Mouse (Mus musculus) retina, postnatal 1 day (tissue): Measurements from ENCODE around the gene Khdrbs2.

Experiments used
- DNase-seq: peaks from one replicate; pipeline ENCODE4 v3.0.0-alpha.2; 2012

Khdrbs2 gene

GRCm38 (mm10) chr1:32172506-32173239 lies at the start of gene Khdrbs2:
Gene Khdrbs2, plus strand, starts transcription at chr1:32172714.
- DNase-seq, result peak; percentile 97

- DNase-seq, result peak; percentile 69
These were observed 2.1 kb downstream of the Khdrbs2 start for GRCm38 (mm10) chr1:32174566-32174965.

- no peak for DNase-seq
These were observed 27.2 kb downstream of the Khdrbs2 start for GRCm38 (mm10) chr1:32199664-32200260.

GRCm38 (mm10) chr1:32248443-32248842 lies 75.9 kb downstream of the Khdrbs2 start:
- no peak for DNase-seq

GRCm38 (mm10) chr1:32249602-32250001 lies 77.1 kb downstream of the Khdrbs2 start:
- DNase-seq, result no peak

GRCm38 (mm10) chr1:32250337-32250736 lies 77.8 kb downstream of the Khdrbs2 start:
- no peak for DNase-seq

GRCm38 (mm10) chr1:32258942-32259341 lies 86.4 kb downstream of the Khdrbs2 start:
- DNase-seq, result no peak

- DNase-seq, result no peak
These were observed 98.0 kb downstream of the Khdrbs2 start for GRCm38 (mm10) chr1:32270519-32270918.

- DNase-seq, result no peak
These were observed 122.2 kb downstream of the Khdrbs2 start for GRCm38 (mm10) chr1:32294702-32295101.

GRCm38 (mm10) chr1:32301391-32301790 lies 128.9 kb downstream of the Khdrbs2 start:
- DNase-seq, result no peak

- no peak for DNase-seq
These were observed 136.6 kb downstream of the Khdrbs2 start for GRCm38 (mm10) chr1:32309074-32309473.

GRCm38 (mm10) chr1:32309637-32310036 lies 137.1 kb downstream of the Khdrbs2 start:
- no peak for DNase-seq

- DNase-seq, result no peak
These were observed 166.6 kb downstream of the Khdrbs2 start for GRCm38 (mm10) chr1:32339108-32339507.

- no peak for DNase-seq
These were observed 175.0 kb downstream of the Khdrbs2 start for GRCm38 (mm10) chr1:32347538-32347937.

GRCm38 (mm10) chr1:32352076-32352475 lies 179.6 kb downstream of the Khdrbs2 start:
- no peak for DNase-seq

- peak; percentile 21 for DNase-seq
These were observed 191.0 kb downstream of the Khdrbs2 start for GRCm38 (mm10) chr1:32363539-32363938.

- DNase-seq, result no peak
These were observed 225.0 kb downstream of the Khdrbs2 start for GRCm38 (mm10) chr1:32397553-32397952.

GRCm38 (mm10) chr1:32407651-32408050 lies 235.1 kb downstream of the Khdrbs2 start:
- no peak for DNase-seq

GRCm38 (mm10) chr1:32428410-32428809 lies 255.9 kb downstream of the Khdrbs2 start:
- no peak for DNase-seq

- no peak for DNase-seq
These were observed 257.0 kb downstream of the Khdrbs2 start for GRCm38 (mm10) chr1:32429493-32429892.

GRCm38 (mm10) chr1:32430516-32430915 lies 258.0 kb downstream of the Khdrbs2 start:
- no peak for DNase-seq

GRCm38 (mm10) chr1:32433118-32433517 lies 260.6 kb downstream of the Khdrbs2 start:
- no peak for DNase-seq

- DNase-seq, result no peak
These were observed 271.4 kb downstream of the Khdrbs2 start for GRCm38 (mm10) chr1:32443927-32444326.

- no peak for DNase-seq
These were observed 290.6 kb downstream of the Khdrbs2 start for GRCm38 (mm10) chr1:32463103-32463516.

GRCm38 (mm10) chr1:32471022-32471421 lies 298.5 kb downstream of the Khdrbs2 start:
- DNase-seq, result no peak
